Mouse (Mus musculus) forebrain, embryonic 15.5 days (tissue): ENCODE results near the gene Trh. TPM values are rescaled to one million over a fixed set of nuclear protein-coding genes. Genes with fewer than 3 reads are reported as not detected.

Experiments used
- ATAC-seq: fragments of 200-750 bp; cut with Nextera tagmentation; replicated peaks from 2 replicates; pipeline ENCODE4 v1.8.0; 2017; ENCODE audit warnings: mild to moderate bottlenecking, moderate TSS enrichment, moderate library complexity
- H3K27ac ChIP-seq: fragments of 300-500 bp; sonication (generic); replicated peaks from 2 replicates; pipeline ENCODE4 v1.5.1; 2015; ENCODE audit warnings: mild to moderate bottlenecking, inconsistent platforms
- H3K27me3 ChIP-seq: fragments of 300-500 bp; sonication (generic); 2 replicates; pipeline ENCODE4 v1.6.1; 2015; ENCODE audit warnings: inconsistent platforms
- H3K36me3 ChIP-seq: fragments of 300-500 bp; sonication (generic); 2 replicates; pipeline ENCODE4 v1.6.1; 2015; ENCODE audit warnings: mild to moderate bottlenecking, inconsistent platforms
- H3K4me1 ChIP-seq: fragments of 300-500 bp; sonication (generic); 2 replicates; pipeline ENCODE4 v1.6.1; 2015; ENCODE audit warnings: inconsistent platforms
- H3K4me2 ChIP-seq: fragments of 300-500 bp; sonication (generic); replicated peaks from 2 replicates; pipeline ENCODE4 v1.6.1; 2015; ENCODE audit warnings: mild to moderate bottlenecking, inconsistent platforms
- H3K4me3 ChIP-seq: fragments of 300-500 bp; sonication (generic); 2 replicates; pipeline ENCODE4 v1.5.1; 2015; ENCODE audit warnings: mild to moderate bottlenecking, inconsistent platforms
- H3K9ac ChIP-seq: fragments of 300-500 bp; sonication (generic); replicated peaks from 2 replicates; pipeline ENCODE4 v1.6.1; 2015; ENCODE audit warnings: mild to moderate bottlenecking, inconsistent platforms
- H3K9me3 ChIP-seq: fragments of 300-500 bp; sonication (generic); 2 replicates; pipeline ENCODE4 v1.6.1; 2016; ENCODE audit warnings: inconsistent platforms
- WGBS: fragments of 180-500 bp; shearing (Covaris S2); methylation state at CpG from one replicate; pipeline ENCODE4 v1.1.7; 2015; ENCODE audit warnings: mixed read lengths; 5-methylcytosine and 5-hydroxymethylcytosine counted together
- polyA plus RNA-seq: library from polyadenylated mRNA; unstranded; fragments of >200 nt; fragmentation: Nextera tagmentation; extraction: Ambion mirVana; gene quantifications from 2 replicates; pipeline ENCODE4 v1.2.1, GENCODE M21; 2015

The Trh gene
- polyA plus RNA-seq, 1 experiment from 2014 or later, result 10.7 TPM

DNA sequence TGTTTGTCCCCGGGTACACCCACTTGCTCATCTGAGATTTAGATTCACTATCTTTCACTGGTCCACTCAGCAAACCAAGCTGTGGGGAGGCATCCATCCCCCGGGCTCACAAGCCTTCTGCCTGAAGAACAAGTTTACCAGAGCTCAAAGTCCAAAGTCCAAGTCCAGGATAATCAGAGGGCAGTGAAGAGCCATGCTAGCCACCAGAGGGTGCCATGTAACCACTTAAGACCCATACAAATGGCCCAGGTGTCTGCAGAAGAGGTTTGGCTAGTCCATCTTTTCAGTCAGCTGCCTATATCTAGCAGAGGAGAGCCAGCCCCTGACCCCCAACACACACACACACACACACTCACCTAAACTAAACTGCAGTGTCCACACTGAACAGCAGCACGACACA lies 25.0 kb downstream of the Trh start:
- H3K9me3 ChIP-seq, result no peaks in the 10 kb centered on the region; the same call in 1 of the 2 replicates
- H3K27ac ChIP-seq, result no peak overlapping the region
- H3K27me3 ChIP-seq, result no peaks in the 10 kb centered on the region
- H3K4me2 ChIP-seq, result no peak overlapping the region
- H3K4me1 ChIP-seq, result peaks cover 5% of the 10 kb centered on the region
- H3K9ac ChIP-seq, result no peak overlapping the region
- 39% methylated on average over 3 of the region's 3 CpGs for WGBS
- H3K36me3 ChIP-seq, result no peaks in the 10 kb centered on the region
- no peak overlapping the region for H3K4me3 ChIP-seq
- no peak for ATAC-seq

DNA sequence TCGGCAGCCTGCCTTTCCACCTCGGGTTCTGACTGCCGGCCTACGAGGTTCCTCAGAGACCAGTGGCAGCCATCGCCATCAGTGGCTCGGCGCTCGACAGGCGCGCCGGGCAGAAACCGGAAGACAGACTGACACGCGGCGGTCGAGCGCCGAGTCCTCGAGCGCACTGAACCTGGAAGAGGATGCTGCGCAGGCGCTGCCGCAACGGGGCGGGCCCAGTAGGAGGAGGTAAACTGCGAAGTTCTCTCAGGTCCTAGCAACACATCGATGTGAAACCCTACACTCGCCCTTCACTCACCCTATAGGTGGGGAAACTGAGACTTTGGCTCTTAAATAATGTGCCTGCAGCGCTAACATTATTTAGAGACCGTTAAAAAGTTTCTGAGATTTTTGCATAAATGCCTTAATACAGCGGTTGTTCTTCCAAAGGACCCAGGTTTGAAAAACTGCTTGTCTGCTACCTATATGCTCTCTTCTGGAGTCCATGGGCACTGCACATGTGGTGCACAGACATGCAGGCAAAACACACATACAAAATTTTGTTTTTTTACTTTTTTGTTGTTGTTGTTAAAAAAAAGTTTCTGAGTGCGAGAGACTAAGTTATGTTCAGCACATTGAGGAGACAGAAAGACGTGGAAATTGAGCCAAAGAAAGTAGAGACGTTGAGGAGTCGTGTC lies 29.5 kb downstream of the Trh start, which contains the start of gene Rbsn:
Gene Rbsn (minus strand): TSS at position 153 of the 677 bp plus-strand sequence.
- Histone ChIP-seq H3K9me3 (no peaks in the 10 kb centered on the region), H3K4me2 (peak within 1 kb of the TSS; percentile 86), H3K36me3 (peaks cover 9% of the 10 kb centered on the region), H3K4me3 (peak within 1 kb of the TSS; percentile 95), H3K27me3 (no peaks in the 10 kb centered on the region), H3K27ac (peak within 1 kb of the TSS; percentile 92), H3K9ac (peak within 1 kb of the TSS; percentile 94), H3K4me1 (peaks cover 13% of the 10 kb centered on the region)
- peak; percentile 98 for ATAC-seq
- 9% methylated on average over 35 of the region's 35 CpGs for WGBS

DNA sequence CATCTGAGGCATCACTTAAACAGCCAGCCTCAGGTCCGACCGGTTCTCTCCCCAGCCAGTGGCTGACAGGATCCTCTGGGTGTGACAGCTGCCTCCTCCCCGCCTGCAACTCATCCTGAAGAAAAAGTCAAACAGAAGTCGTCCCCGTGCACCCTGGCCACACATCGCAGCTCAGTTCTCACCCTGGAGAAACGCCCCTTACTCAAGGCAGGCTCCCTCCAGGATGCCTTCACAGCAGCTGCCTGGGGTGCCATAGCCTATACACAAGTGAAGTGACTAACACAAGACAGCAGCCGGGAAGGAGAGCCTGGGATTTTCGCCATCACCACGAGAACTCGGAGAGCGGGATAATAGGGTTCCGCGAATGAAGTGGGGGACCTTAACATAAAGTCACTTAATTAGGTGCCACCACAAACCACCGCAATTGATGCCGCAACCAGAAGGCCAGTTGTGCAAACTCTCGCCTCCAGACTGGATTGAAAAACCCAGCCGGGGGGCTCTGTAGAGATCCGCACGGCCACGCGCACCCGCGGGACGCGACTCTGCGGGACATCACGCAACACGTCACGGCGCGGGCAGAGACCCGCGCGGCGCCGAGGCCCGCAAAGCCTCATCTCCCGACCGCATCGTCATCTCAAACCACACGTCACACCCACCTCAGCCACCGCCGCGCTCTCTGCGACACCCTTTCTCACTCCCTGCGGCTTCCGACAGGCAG lies 30.2 kb downstream of the Trh start:
- Histone ChIP-seq H3K36me3 (peaks cover 16% of the 10 kb centered on the region), H3K9ac (peak overlapping the region; percentile 94), H3K9me3 (no peaks in the 10 kb centered on the region), H3K4me1 (peaks cover 13% of the 10 kb centered on the region), H3K27ac (peak overlapping the region; percentile 92), H3K27me3 (no peaks in the 10 kb centered on the region), H3K4me2 (peak overlapping the region; percentile 86), H3K4me3 (peak overlapping the region; percentile 95)
- WGBS, result under 1% methylated on average over 48 of the region's 48 CpGs
- ATAC-seq, result peak; percentile 84

DNA sequence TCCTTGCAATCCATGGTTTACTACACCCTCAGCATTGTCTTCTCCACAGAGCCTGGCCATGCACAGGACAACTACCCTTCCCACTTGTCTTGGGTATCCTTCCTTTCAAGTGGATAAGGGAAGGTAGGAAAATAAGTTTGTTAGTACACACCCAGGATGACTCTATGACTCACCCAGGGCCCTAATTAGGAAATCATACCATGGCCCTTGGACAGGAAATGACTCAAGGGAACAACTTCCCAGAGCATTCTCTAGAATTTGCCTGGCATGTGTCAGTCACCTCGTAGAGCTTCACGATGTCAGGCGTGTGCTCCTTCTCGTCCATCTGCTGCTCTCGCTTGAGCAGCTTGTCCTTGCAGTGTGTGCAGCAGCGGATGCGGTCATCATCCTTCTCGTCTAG lies 45.0 kb downstream of the Trh start:
- no peak for ATAC-seq
- H3K4me2 ChIP-seq, result no peak overlapping the region
- peaks cover 71% of the 10 kb centered on the region for H3K36me3 ChIP-seq
- no peaks in the 10 kb centered on the region for H3K27me3 ChIP-seq
- WGBS, result 97% methylated on average over 8 of the region's 8 CpGs
- no peak overlapping the region for H3K9ac ChIP-seq
- no peak overlapping the region for H3K27ac ChIP-seq
- no peak overlapping the region for H3K4me3 ChIP-seq
- H3K9me3 ChIP-seq, result no peaks in the 10 kb centered on the region
- H3K4me1 ChIP-seq, result no peaks in the 10 kb centered on the region

Other genes starting within 250 kb of the Trh start
- 40.8 and 44.9 TPM in 2 replicates for gene Nr2c2, start 153.3 kb downstream of the Trh start, polyA plus RNA-seq
- 58.5 and 63.2 TPM in 2 replicates for gene Mrps25, start 60.6 kb downstream of the Trh start, polyA plus RNA-seq
- 36.0 and 38.9 TPM in 2 replicates for gene Rbsn, start 29.7 kb downstream of the Trh start, polyA plus RNA-seq